Mouse (Mus musculus) megakaryocyte-erythroid progenitor cell, adult 5-6 weeks (primary cell): ENCODE measurements around the gene Pdia2. TPM values are rescaled to one million over a fixed set of nuclear protein-coding genes. Genes with fewer than 3 reads are reported as not detected.

Source experiments
- ATAC-seq: replicated peaks from 2 replicates; pipeline ENCODE4 v1.8.0; 2016; ENCODE audit warnings: mild to moderate bottlenecking, inconsistent platforms; ENCODE audit not compliant: severe bottlenecking, poor library complexity, low FRiP score, low TSS enrichment
- total RNA-seq, 2 experiments: library from RNA; stranded (forward) in 1 of 2; stranded (reverse) in 1 of 2; fragments of 200-1000, 215-1000 nt in 1 of 2; fragments of >200 nt in 1 of 2; fragmentation: Nextera tagmentation in 1 of 2; gene quantifications; 2 replicates each; pipeline ENCODE4 v1.2.3; 2014 to 2017

Pdia2 gene
- total RNA-seq (2014; fragmentation: Nextera tagmentation) (14.1 and 22.5 TPM in 2 replicates), total RNA-seq (2017) (6.6 and 13.9 TPM in 2 replicates)

DNA sequence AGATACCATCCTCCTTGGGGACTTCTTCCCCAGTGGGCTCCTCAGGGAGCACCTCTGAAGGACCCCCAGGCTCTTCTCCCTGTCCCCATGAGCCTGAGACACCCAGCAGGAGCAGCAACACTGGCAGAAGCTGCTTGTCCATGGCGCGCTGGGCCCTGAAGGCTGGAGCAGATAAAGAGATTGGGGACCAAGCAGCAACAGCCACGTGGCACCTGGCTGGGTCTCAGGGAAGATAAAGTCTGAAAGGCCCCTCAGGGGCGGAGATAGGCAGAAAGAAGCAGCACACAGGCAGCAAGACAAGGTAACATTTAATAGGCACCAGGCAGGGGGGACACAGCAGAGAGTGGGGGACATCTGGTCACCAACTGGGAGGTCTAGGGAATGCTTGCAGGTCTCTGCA is at the start of gene Pdia2:
Gene Pdia2 (minus strand): TSS at position 196 of the 400 bp plus-strand sequence.
- ATAC-seq, result peak; percentile 64

DNA sequence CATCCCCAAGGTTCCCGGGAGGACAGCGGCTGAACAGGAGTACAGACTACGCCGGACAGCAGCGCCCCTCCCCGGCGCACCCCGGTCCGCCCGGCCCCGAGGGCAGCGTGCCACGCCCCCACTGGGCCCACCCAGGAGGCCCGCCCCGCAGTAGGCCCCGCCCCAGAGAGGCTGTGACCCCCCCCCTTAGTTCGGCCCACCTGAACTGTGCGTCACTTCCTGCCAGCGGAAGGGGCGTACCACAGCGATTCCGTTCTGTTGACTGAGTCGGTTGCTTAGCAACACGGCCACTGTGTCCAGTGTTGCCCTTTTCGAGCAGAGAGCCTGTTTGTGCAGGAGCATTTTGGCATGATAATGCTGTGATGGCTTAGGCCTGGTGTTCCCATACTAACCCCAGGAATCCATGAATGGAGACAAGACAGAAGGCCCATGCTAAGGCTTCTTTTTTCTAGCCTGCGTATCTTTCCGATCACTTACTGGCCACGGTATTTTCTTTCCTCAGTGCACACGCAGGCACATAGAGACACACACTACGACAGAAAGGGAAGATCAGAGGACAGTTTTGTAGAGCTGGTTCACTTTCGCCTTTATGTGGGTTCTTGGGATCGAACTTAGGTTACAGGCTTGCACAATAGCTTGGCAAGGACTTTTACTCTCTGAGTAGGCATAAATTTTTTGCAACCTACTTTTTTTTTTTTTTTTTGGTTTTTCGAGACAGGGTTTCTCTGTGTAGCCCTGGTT is 45.4 kb upstream of the Pdia2 start, which contains the start of gene Fam234a:
Gene Fam234a (minus strand): TSS at position 142 of the 741 bp plus-strand sequence.
- ATAC-seq, result peak; percentile 81

DNA sequence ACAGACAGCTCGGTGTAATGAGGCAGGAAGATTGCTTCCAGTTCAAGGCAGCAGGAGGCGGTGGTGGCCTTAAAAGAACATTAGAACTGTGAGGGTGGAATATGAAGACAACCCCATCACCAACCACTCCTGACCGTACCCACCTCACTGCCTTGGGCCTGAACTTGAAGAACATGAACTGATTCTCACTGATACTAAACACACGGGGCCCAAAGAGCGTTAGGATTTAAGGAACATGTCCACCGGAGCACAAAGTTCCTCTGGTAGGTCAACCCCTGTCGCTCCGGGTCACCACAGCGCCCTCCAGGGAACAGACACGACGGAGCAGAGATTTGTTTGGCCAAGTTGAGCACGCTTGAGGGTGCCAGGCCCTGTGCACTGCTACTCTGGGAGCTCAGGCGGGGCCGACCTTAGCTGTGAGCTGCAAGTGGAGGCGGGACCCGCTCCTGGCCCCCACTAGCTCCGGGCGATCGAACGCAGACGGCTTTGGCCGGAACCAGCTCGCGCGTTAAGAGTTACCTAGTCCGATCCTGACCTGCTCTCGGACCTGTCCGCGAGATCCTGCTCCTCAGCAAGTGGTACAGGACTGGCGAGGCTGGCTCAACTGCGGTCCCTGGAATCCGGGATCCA is 44.7 kb upstream of the Pdia2 start:
- ATAC-seq, result peak; percentile 43

DNA sequence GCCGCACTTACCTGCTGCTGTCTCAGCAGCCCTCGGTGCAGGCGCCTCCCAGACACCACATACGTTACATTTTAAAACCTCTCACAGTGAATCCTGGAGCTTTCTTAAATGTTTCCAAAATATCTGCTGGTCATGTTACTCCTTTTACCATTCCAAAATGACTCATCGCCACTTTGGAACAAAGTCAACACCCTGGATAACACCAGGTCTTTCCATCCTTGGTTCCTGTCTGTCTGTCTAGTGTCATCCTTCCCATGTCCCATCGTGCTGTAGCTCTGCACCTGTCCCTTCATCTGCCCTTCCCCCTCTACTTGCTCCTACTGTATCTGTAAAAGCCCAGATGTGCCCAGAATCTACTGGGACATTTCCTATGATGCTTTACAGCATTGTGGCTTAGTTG is 42.1 kb upstream of the Pdia2 start:
- no peak for ATAC-seq

DNA sequence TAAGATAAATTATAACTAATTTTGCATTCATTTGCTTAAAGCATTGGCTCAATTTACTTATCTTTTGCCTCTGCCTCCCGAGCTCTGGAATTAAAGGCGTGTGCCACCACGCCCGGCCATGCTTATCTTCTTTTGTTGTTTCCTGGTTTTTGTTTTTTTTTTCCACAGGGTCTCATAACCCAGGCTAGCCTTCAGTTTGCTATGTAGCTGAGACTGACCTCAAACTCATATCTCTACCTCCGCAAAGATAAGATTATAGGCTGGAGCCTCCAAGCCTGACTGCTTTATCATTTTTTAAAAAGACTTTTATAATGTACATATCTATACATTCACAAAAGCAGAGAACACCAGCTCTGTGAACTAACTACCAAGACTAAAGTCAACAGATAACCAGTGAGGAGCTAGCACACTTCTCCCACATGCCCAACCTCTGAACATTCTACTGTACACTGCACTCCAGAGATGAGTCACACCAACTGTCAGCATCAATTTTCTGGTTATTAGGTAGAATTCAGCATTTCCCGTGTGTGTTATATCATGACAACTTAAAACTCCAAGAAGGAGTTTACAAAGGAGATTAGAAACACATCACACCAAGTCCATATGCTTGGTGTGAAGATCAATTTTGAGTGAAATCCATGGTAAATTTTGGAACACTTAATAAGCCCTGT is 41.4 kb upstream of the Pdia2 start:
- 0 out of 2 replicates have a peak, but pooled peaks have one; percentile 40 for ATAC-seq

DNA sequence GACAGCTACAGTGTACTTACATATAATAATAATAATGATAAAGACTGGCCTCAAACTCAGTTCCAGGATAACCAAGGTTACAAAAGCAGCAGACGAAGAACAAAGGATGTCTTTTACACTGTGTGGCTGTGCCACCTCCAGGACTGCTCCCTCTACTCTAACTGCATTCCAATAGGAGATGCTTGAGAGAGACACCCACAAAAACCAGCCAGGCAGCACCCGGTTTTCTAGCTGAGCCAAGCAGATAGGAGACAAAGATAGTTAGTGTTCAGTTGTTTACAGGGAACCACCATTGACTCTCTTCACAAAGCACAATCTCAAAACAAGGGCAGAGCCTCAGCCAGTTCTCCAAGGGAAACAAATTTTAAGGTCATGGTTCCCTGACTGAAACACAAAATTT is 40.7 kb upstream of the Pdia2 start:
- no peak for ATAC-seq

DNA sequence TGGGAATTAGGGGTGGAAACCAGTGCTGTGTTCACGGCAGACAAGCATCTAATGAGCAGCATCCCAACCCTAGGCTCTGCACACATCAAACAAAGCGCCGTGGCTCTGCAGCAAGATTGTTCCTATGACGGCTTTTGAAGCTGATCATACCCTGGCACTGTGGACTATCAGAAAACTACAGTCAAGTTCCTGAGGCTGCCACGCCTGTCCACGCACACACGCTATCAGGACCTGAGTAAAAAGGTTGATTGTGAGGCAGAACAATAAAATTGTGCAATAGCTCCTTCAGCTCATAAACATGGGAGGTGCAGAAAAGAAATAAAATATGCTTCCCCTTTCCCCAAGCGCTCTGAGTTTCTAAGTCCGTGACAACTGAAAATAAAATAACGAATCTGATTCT is 38.8 kb upstream of the Pdia2 start:
- peak; percentile 72 for ATAC-seq

DNA sequence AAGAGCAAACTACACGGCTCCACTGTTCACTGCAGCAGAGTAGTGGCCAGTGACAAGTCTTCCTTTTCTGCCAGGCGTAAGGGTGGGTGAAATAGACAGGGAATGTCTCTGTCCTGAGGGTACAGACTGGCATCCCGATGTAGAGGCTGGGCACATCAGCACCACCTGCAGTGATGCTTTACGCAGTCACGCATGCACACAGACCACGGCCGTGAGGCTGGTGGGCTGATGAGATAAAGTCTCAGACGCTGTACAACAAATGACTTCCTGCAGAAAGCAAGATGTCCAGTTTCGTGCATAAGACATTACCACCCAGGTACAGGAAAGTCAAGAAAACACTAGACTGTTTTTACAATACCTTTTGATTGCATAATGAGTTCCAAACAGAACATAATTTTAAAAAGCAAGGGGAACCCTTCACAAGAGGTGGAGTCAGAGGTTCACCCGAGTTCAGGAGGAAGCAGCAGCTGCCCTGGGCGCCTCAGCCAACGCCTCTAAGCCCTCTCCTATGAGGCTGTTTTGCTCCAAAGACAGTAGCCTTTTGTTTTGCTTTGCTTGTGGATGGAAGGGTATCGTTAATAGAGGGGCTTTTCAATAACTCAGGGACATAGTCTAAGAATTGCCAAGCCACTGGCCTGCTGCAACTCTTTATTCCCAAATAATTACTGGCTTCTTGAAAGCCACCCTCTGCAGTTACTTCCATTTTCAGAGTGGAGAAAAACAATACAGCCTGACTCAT is 36.4 kb upstream of the Pdia2 start:
- peak; percentile 55 for ATAC-seq

DNA sequence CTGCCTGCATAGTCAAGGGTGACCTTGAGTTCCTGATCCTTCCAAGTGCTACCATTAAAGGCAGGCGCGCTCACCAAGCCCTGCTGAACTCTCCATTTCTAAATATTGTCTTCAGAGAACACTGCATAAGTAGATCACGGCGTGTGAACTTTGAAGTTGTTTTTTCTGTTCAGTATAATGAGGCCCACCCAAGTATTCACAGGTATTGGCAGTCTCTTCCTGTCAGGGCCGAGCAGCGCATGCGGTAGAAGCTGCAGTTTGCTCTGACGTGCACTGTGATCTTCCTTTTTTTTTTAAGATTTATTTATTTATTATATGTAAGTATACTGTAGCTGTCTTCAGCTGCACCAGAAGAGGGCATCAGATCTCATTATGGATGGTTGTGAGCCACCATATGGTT is 35.5 kb upstream of the Pdia2 start:
- no peak for ATAC-seq

DNA sequence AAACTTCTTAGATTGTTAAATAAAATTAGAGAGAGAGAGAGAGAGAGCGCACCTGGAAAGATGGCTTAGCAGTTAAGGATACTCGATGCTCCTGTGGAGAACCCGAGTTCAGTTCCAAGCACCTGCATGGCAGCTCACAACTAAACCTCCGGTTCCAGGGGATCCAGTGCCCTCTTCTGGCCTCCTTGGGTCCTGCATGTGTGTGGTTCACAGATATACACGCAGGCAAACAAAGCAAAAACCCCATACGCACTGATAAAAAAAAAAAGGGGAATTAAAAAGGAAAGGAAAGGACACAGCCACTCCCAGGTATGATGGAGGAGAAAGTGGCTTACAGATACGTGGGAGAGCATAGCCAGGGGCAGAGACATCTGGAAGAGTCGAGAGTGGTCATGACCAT is 34.0 kb upstream of the Pdia2 start:
- 0 out of 2 replicates have a peak, but pooled peaks have one; percentile 35 for ATAC-seq

DNA sequence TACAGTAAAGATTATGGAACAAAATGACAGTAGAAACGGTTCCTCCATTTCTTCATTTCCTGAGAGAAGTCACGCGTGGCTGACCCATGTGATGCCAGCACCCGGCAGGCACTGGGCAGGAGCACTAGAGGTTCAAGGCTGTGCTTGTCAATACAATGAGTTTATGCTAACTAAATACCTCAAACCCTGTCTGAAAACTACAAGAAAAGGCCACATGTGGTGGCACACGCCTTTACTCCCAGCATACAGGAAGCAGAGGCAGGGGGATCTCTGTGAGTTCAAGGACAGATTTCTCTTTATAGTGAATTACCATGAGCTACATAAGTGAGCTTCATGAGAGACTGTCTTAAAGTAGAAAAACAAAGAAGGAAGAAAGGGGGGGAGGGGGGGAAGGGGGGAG is 32.3 kb upstream of the Pdia2 start:
- no peak for ATAC-seq

DNA sequence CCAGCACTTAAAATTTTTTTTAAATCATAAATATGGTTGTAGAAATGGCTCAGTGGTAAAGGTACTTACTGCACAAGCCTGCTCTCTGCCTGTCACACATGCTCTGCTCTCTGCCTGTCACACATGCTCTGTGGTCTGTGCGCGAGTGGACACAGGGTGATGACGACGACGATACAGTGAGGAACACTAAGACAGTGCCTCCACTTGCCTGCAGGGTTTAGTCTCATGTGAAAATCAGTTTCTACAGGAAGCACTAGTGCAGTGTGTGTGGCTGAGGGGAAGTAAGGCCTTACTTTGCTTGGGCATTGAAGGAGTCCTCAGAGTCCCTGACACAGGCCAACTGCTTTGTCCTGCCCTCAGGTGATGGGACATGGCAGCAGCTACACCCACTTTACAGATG is 30.9 kb upstream of the Pdia2 start:
- ATAC-seq, result no peak

DNA sequence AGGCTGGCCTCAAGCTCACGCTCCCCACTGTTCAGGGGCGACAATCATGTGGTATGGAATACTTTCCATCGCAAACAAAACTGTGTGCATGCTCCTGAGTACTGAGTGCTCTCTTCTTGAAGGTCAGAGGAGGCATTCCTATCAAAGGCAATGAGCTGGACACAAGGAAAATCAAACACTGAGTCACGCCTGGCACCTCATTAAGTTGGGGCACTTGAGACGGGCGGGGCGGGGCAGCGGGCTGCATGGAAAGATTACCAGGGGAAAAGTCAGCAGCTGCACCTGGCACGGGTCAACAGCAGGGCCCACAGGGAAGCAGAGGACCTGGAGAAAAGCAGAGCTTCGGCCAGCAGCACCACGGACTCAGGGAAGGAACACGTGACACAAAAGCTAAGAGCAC is 26.3 kb upstream of the Pdia2 start:
- no peak; the same call in 1 of the 2 replicates for ATAC-seq

DNA sequence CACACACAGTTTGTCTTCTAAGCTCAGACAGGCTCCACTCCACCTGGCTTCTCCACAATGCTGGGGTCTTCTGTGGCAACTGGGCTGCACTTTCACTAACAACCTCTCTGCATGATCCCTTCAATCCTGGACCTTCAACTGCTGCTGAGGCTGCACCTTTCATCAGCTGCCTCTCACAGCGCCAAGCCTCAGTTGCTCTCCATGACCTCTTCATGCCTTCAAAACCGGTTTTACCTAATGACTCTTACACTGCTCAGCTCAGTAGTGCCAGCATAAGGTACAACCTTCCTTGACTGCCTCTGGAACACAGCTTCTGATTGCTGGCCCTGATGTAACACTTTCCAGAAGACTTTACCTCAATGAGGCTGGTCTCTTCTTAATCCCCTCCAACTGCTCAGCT is 22.6 kb upstream of the Pdia2 start:
- ATAC-seq, result no peak

DNA sequence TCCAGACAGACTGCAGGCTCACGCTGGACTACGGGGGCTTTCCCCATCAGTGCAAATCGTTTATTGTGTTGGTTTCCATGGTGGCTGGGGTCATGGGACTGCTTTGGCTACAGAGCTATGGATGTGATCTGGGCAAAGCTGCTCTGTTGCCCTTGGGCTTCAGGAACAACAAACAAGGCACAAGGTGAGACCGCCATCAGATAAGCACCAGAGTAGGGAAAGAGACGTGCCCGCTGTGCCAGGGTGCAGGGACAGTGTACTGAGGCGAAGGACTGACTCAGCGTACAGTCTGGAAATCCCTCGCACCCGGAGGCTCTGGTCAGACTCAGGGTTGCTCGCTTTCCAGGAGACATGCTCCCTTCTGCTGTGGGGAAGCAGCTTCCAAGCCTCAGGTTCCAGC is 13.8 kb upstream of the Pdia2 start:
- no peak for ATAC-seq

DNA sequence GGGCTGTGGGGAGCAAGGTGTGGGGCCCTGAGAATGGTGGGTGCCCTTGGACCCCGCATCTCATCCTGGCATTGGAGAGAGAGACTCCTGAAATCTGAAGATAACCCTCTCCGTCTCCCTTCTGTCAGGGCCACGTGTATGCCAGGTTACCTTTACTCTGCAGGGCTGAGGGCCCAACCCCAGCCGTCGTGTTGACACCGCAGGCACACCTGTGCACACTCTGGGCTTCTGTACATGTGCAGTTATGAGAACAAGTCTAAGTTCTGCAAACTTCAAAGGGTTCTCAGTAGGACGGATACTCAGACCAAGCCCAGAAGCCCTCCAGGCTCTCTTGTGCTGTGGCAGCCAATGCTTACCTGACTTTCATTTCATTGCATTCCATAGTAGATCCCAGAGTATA is 13.4 kb upstream of the Pdia2 start:
- ATAC-seq, result no peak

DNA sequence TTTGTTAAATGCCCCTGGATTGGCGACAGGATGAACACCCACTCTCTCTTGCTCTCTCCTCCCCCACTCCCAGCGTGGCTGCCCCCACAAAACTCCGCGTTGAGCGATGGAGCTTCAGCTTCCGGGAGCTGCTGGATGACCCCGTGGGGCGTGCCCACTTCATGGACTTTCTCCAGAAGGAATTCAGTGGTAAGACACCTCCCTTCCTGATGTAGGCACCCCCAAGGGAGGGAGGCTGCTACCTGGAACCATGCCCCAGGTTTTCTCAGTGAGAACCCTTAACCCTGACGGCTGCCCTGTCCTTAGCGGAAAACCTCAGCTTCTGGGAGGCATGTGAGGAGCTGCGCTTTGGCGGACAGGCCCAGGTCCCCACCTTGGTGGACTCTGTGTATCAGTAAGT is 8.8 kb upstream of the Pdia2 start, which contains the start of gene Arhgdig:
Gene Arhgdig (minus strand): TSS at position 101 of the 400 bp plus-strand sequence.
- ATAC-seq, result no peak

DNA sequence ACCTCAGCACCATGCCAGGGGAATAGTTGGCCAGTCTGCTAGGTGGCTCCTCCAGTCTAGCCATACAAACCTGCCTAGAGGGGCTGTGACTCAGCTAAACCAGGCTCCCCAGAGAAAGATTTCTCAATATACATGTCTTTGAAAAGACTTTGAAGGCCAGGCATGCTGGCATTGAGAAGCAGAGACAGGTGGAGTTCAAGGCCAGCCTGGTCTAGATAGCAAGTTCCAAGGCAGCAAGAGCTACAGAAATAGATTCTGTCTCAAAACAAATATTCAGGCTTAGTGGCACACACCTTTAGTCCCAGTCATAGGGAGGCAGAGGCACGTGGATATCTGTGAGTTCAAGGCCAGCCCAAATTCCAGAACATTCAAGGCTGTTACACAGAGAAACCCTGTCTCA is 7.5 kb upstream of the Pdia2 start:
- ATAC-seq, result no peak

DNA sequence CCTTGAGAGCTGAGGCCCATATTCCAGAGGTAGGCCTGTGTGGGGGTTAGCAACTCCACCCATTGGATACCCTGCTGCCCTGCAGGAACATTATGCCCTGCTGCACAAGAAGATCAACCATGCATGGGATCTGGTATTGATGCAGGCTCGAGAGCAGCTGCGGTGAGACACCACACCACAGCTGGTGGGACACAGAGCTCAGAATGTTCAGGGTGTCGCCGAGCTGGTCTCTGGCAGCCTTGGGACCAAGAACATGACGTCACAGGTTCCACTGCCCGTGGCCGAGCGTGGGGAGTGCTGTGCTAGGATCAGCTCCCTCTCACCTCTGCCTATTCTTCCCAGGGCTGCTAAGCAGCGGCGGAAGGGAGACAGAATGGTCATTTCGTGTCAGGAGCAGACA is 5.9 kb upstream of the Pdia2 start:
- no peak for ATAC-seq

DNA sequence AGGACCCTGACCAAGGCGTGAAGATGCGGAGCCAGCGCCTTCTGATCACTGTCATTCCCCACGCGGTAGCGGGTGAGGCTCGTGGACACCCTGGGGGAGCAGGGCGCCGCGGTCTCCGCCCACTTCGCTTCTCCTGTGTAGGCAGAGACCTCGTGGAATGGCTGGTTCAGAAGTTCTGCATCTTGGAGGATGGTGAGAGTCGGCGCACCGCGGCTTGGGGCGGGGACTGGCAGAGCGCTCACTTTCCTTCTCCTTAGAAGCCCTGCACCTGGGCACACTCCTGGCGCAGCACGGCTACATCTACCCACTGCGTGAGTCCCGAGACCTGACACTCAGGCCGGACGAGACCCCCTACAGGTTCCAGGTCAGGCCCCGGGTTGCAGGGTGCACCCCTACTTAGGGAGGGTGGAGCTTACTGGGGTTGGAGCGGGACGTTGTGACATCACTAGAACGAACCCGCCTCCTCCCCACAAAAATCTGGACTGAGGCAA is 4.5 kb upstream of the Pdia2 start:
- no peak for ATAC-seq
